Mouse (Mus musculus) G1E-ER4 (cell line): ENCODE measurements around the gene 9130019O22Rik. TPM values are rescaled to one million over a fixed set of nuclear protein-coding genes. Genes with fewer than 3 reads are reported as not detected.
"Not testable (repeated sequence)": the region's sequence is repeated elsewhere in the genome, so short reads cannot be mapped to it uniquely, and the experiment has no call there.

Experiments
- GATA1 ChIP-seq: IDR thresholded peaks from one replicate; pipeline ENCODE4 v1.8.0; 2012; ENCODE audit warnings: low read length, inconsistent platforms
- polyA plus RNA-seq: library from polyadenylated mRNA; stranded (reverse); fragments of >175 nt; gene quantifications from 2 replicates; pipeline ENCODE4 v1.2.3, GENCODE M21; 2012

The 9130019O22Rik gene
- polyA plus RNA-seq, result 1.1 and 1.4 TPM in 2 replicates

- no peak for TF ChIP-seq GATA1
Measured at GRCm38 (mm10) chr7:127386641-127387392, at the start of gene 9130019O22Rik. Gene 9130019O22Rik (minus strand): TSS chr7:127387166.

- no peak for TF ChIP-seq GATA1
Measured at GRCm38 (mm10) chr7:127435206-127435605, 48.2 kb upstream of the 9130019O22Rik start.

- TF ChIP-seq GATA1, result no peak
Measured at GRCm38 (mm10) chr7:127426354-127426753, 39.4 kb upstream of the 9130019O22Rik start.

- TF ChIP-seq GATA1, result no peak
Measured at GRCm38 (mm10) chr7:127425911-127426310, 38.9 kb upstream of the 9130019O22Rik start.

GRCm38 (mm10) chr7:127425291-127425690, 38.3 kb upstream of the 9130019O22Rik start:
- no peak for TF ChIP-seq GATA1

GRCm38 (mm10) chr7:127422247-127422646, 35.3 kb upstream of the 9130019O22Rik start:
- no peak for TF ChIP-seq GATA1

GRCm38 (mm10) chr7:127421388-127422191, 34.6 kb upstream of the 9130019O22Rik start, which contains the start of gene Zfp688:
Gene Zfp688 (minus strand): TSS chr7:127422068.
- no peak for TF ChIP-seq GATA1

GRCm38 (mm10) chr7:127411418-127411817, 24.5 kb upstream of the 9130019O22Rik start:
- TF ChIP-seq GATA1, result no peak

- not testable (repeated sequence) for TF ChIP-seq GATA1
Measured at GRCm38 (mm10) chr7:127406002-127406987, 19.3 kb upstream of the 9130019O22Rik start, which contains the start of gene Zfp764. Gene Zfp764 (minus strand): TSS chr7:127406822.

- no peak for TF ChIP-seq GATA1
Measured at GRCm38 (mm10) chr7:127402980-127403379, 16.0 kb upstream of the 9130019O22Rik start.

- peak; percentile 51 for TF ChIP-seq GATA1
Measured at GRCm38 (mm10) chr7:127400355-127400754, 13.4 kb upstream of the 9130019O22Rik start.

GRCm38 (mm10) chr7:127393944-127394333, 7.0 kb upstream of the 9130019O22Rik start:
- TF ChIP-seq GATA1, result no peak

- no peak for TF ChIP-seq GATA1
Measured at GRCm38 (mm10) chr7:127393157-127393943, 6.4 kb upstream of the 9130019O22Rik start, which contains the start of gene E430018J23Rik. Gene E430018J23Rik (minus strand): TSS chr7:127393629.

GRCm38 (mm10) chr7:127392251-127392824, 5.4 kb upstream of the 9130019O22Rik start:
- no peak for TF ChIP-seq GATA1
